Comparison of ENCODE assay signal across 7 mouse cellular contexts in the genomic region with DNA sequence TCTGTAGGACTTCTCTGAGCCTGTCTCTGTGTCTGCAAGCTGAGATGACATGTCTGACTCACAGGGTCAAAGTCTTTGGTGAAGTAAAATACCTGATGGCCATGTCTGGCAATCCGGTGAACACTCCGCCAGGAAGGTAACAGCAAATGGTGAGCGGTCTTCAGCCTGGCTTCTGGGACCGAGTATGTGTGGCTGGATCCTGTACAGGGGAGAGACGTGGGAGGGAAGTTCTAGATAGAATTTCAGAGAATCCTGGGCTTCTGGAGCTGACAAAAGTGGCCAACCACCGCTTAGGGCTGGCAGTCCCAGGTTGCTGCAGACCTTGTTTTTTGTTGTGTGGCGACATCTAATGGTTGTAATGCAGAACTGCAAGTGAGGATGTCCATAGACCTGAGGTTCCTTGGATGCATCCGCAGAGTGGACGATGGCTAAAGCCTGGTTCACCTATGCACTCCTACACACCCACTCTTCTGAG. TPM values are rescaled to one million over a fixed set of nuclear protein-coding genes. Genes with fewer than 3 reads are reported as not detected.
DNase-seq lines count a peak whose midpoint lies in the region; ATAC-seq lines count a peak whose summit lies in the region.

No protein-coding gene starts in this region.

- no peak overlapping the region for H3K9ac ChIP-seq in hindbrain, embryonic 13.5 days

- H3K27ac ChIP-seq in hindbrain, embryonic 13.5 days: no peak overlapping the region

- no peak overlapping the region for H3K4me3 ChIP-seq in hindbrain, embryonic 13.5 days

- no peaks in the 10 kb centered on the region for H3K9me3 ChIP-seq in hindbrain, embryonic 13.5 days

- WGBS in hindbrain, embryonic 13.5 days: 24% methylated on average over 9 of the region's 9 CpGs

- no peak overlapping the region for H3K4me2 ChIP-seq in hindbrain, embryonic 13.5 days

- peak; percentile 88 for DNase-seq in NIH3T3 (ENCODE audit: low read depth)
- peak; percentile 50 for DNase-seq in c-Kit-positive CD71-negative TER-119-negative erythroid progenitor cells, embryonic 14.5 days (ENCODE audit: low read depth)
- peak; percentile 37 for DNase-seq in fibroblast of lung, adult 2 months (ENCODE audit: low read depth)
- DNase-seq in layer of hippocampus, adult 9-11 months: peak; percentile 57
- DNase-seq in lung, postnatal 25 days (ENCODE audit: low spot score): peak; percentile 71
- peak; percentile 69 for DNase-seq in right cerebral cortex, adult 18-20 months

- H3K36me3 ChIP-seq in hindbrain, embryonic 13.5 days: no peaks in the 10 kb centered on the region

- peak; percentile 85 for ATAC-seq in hindbrain, embryonic 13.5 days (ENCODE audit: low FRiP score)

- peaks cover 10% of the 10 kb centered on the region for H3K4me1 ChIP-seq in hindbrain, embryonic 13.5 days (replicated peaks)

- H3K27me3 ChIP-seq in hindbrain, embryonic 13.5 days: peaks cover 14% of the 10 kb centered on the region; the same call in 1 of the 2 replicates

RNA-seq across cellular contexts. Expression of a gene that starts 3.6 kb away (rescaled TPM):
- polyA plus RNA-seq in hindbrain, embryonic 13.5 days (2015; fragmentation: Nextera tagmentation; extraction: Ambion mirVana): 1.1 and 3.0 TPM in 2 replicates

RNA-seq across cellular contexts. Expression of a gene that starts 29.0 kb away (rescaled TPM):
- polyA plus RNA-seq in hindbrain, embryonic 13.5 days (2015; fragmentation: Nextera tagmentation; extraction: Ambion mirVana): 0.53 and 1.1 TPM in 2 replicates

RNA-seq across cellular contexts. Expression of a gene that starts 38.8 kb away (rescaled TPM):
- polyA plus RNA-seq in hindbrain, embryonic 13.5 days (2015; fragmentation: Nextera tagmentation; extraction: Ambion mirVana): 49.0 and 52.8 TPM in 2 replicates

RNA-seq across cellular contexts. Expression of a gene that starts 39.6 kb away (rescaled TPM):
- 67.6 and 69.1 TPM in 2 replicates for polyA plus RNA-seq in hindbrain, embryonic 13.5 days (2015; fragmentation: Nextera tagmentation; extraction: Ambion mirVana)

Comparison
In these comparisons a context has a peak if more than half of its experiments do, and no peak if none do; other contexts are left out.
1. DNase-seq: peak in every context shown above with its lines; median percentile 88 in NIH3T3; 71 in lung, postnatal 25 days; 69 in right cerebral cortex, adult 18-20 months; 57 in layer of hippocampus, adult 9-11 months; 50 in c-Kit-positive CD71-negative TER-119-negative erythroid progenitor cells, embryonic 14.5 days; 37 in fibroblast of lung, adult 2 months.